Mouse (Mus musculus): Measurements from ENCODE around the gene Thrsp.

GRCm38 (mm10) chr7:97419163-97419562 lies 1.6 kb upstream of the Thrsp start:
- TF ChIP-seq CTCF (IDR thresholded peaks at IDR 0.05; ENCODE audit: extremely low read depth, insufficient read depth, low read length) (no peak), POLR2A (IDR thresholded peaks at IDR 0.05; ENCODE audit: extremely low read depth, insufficient read depth, low read length) (no peak)

Data from cortical plate, adult 2 months (tissue).